Mouse (Mus musculus) MEL (cell line): ENCODE results near the gene Klrb1c. TPM values are rescaled to one million over a fixed set of nuclear protein-coding genes. Genes with fewer than 3 reads are reported as not detected.
"Not testable (repeated sequence)": the region's sequence is repeated elsewhere in the genome, so short reads cannot be mapped to it uniquely, and the experiment has no call there.

Experiments used
- DNase-seq: peaks from one replicate; pipeline ENCODE4 v3.0.0; 2011; ENCODE audit warnings: low read depth, low spot score
- H3K27ac ChIP-seq: 2 replicates; pipeline ENCODE4 v1.5.1; 2012; ENCODE audit warnings: low read depth, mild to moderate bottlenecking, control low read depth, low read length, moderate library complexity; ENCODE audit not compliant: control insufficient read depth
- H3K27me3 ChIP-seq, 2 experiments: fragments of 150-350 bp in 1 of 2; sonication (generic) in 1 of 2; 2 replicates each; pipeline ENCODE4 v1.6.1; 2012; ENCODE audit warnings: low read length in 2 of 2, mild to moderate bottlenecking in 2 of 2, improper control_type of control experiment in 1 of 2, moderate library complexity in 1 of 2; ENCODE audit not compliant: insufficient read depth in 2 of 2, control insufficient read depth in 1 of 2
- H3K36me3 ChIP-seq, 2 experiments: 2 replicates each; pipeline ENCODE4 v1.6.1; 2012 to 2014; ENCODE audit warnings: low read length in 2 of 2, improper control_type of control experiment in 1 of 2, inconsistent platforms in 1 of 2, mild to moderate bottlenecking in 1 of 2; ENCODE audit not compliant: insufficient read depth in 2 of 2, control insufficient read depth in 1 of 2
- H3K4me1 ChIP-seq, 2 experiments: fragments of 150-350 bp in 1 of 2; sonication (generic) in 1 of 2; 2 replicates each; pipeline ENCODE4 v1.6.1; 2012; ENCODE audit warnings: low read length in 2 of 2, improper control_type of control experiment in 1 of 2, mild to moderate bottlenecking in 1 of 2; ENCODE audit not compliant: insufficient read depth in 2 of 2, control insufficient read depth in 1 of 2
- H3K4me3 ChIP-seq, 2 experiments: fragments of 150-350 bp in 1 of 2; sonication (generic) in 1 of 2; 2 replicates each; pipeline ENCODE4 v1.5.1; 2012; ENCODE audit warnings: low read depth in 2 of 2, low read length in 2 of 2, mild to moderate bottlenecking in 2 of 2, moderate library complexity in 2 of 2, control low read depth in 1 of 2, improper control_type of control experiment in 1 of 2; ENCODE audit not compliant: control insufficient read depth in 1 of 2, insufficient read depth in 1 of 2
- H3K79me2 ChIP-seq: 2 replicates; pipeline ENCODE4 v1.6.1; 2012; ENCODE audit warnings: mild to moderate bottlenecking, low read length, moderate library complexity; ENCODE audit not compliant: control insufficient read depth, poor library complexity, insufficient read depth
- H3K9ac ChIP-seq: 2 replicates; pipeline ENCODE4 v1.6.1; 2012; ENCODE audit warnings: low read depth, mild to moderate bottlenecking, control low read depth, low read length, moderate library complexity; ENCODE audit not compliant: control insufficient read depth, poor library complexity, severe bottlenecking
- H3K9me3 ChIP-seq: fragments of 150-350 bp; sonication (generic); replicated peaks from 2 replicates; pipeline ENCODE4 v1.6.1; 2012; ENCODE audit warnings: mild to moderate bottlenecking, low read length, improper control_type of control experiment, moderate library complexity; ENCODE audit not compliant: insufficient read depth
- BHLHE40 ChIP-seq: IDR thresholded peaks from 2 replicates; pipeline ENCODE4 v1.6.1; 2012; ENCODE audit warnings: low read depth, mild to moderate bottlenecking, inconsistent platforms, low read length, improper control_type of control experiment, borderline replicate concordance
- CHD1 ChIP-seq: IDR thresholded peaks from 2 replicates; pipeline ENCODE4 v1.6.1; 2012; ENCODE audit warnings: low read depth, mild to moderate bottlenecking, inconsistent platforms, low read length, improper control_type of control experiment
- CHD2 ChIP-seq: IDR thresholded peaks from 2 replicates; pipeline ENCODE4 v1.6.1; 2011; ENCODE audit warnings: low read length, improper control_type of control experiment
- CTCF ChIP-seq, 3 experiments: IDR thresholded peaks in 2 of 3; conservative IDR thresholded peaks in 1 of 3; 2 replicates each; pipeline ENCODE4 v1.5.1; 2011 to 2012; ENCODE audit warnings: low read length in 3 of 3, low read depth in 2 of 3, mild to moderate bottlenecking in 2 of 3, improper control_type of control experiment in 1 of 3, inconsistent platforms in 1 of 3, mixed read lengths in 1 of 3, moderate library complexity in 1 of 3; ENCODE audit not compliant: control insufficient read depth in 1 of 3, insufficient read depth in 1 of 3, poor library complexity in 1 of 3, severe bottlenecking in 1 of 3
- E2F4 ChIP-seq: IDR thresholded peaks from 2 replicates; pipeline ENCODE4 v1.6.1; 2011; ENCODE audit warnings: low read depth, low read length, improper control_type of control experiment, borderline replicate concordance
- ETS1 ChIP-seq: IDR thresholded peaks from 2 replicates; pipeline ENCODE4 v1.6.1; 2012; ENCODE audit warnings: low read depth, mild to moderate bottlenecking, inconsistent platforms, low read length, improper control_type of control experiment, moderate library complexity
- GABPA ChIP-seq: IDR thresholded peaks from 2 replicates; pipeline ENCODE4 v1.6.1; 2012; ENCODE audit warnings: low read depth, mild to moderate bottlenecking, inconsistent platforms, low read length, improper control_type of control experiment, moderate library complexity
- HCFC1 ChIP-seq: IDR thresholded peaks from 2 replicates; pipeline ENCODE4 v1.6.1; 2012; ENCODE audit warnings: low read depth, mild to moderate bottlenecking, inconsistent platforms, low read length, improper control_type of control experiment, moderate library complexity
- KAT2A ChIP-seq: conservative IDR thresholded peaks from 2 replicates; pipeline ENCODE4 v1.6.1; 2012; ENCODE audit warnings: low read depth, low read length, improper control_type of control experiment, inconsistent platforms
- MAFK ChIP-seq: IDR thresholded peaks from 2 replicates; pipeline ENCODE4 v1.6.1; 2011; ENCODE audit warnings: low read depth, mild to moderate bottlenecking, low read length, improper control_type of control experiment, borderline replicate concordance
- MAX ChIP-seq: IDR thresholded peaks from 2 replicates; pipeline ENCODE4 v1.6.1; 2011; ENCODE audit warnings: low read length, improper control_type of control experiment
- MAZ ChIP-seq: IDR thresholded peaks from 2 replicates; pipeline ENCODE4 v1.6.1; 2012; ENCODE audit warnings: low read depth, mild to moderate bottlenecking, inconsistent platforms, low read length, improper control_type of control experiment
- MEF2A ChIP-seq: IDR thresholded peaks from 2 replicates; pipeline ENCODE4 v1.6.1; 2014; ENCODE audit warnings: low read depth, mild to moderate bottlenecking, inconsistent platforms, low read length, improper control_type of control experiment; ENCODE audit not compliant: poor library complexity, insufficient replicate concordance, severe bottlenecking; ENCODE audit errors: extremely low read depth
- MXI1 ChIP-seq: IDR thresholded peaks from 2 replicates; pipeline ENCODE4 v1.6.1; 2011; ENCODE audit warnings: mild to moderate bottlenecking, low read depth, low read length, improper control_type of control experiment
- MYC ChIP-seq: IDR thresholded peaks from 2 replicates; pipeline ENCODE4 v1.6.1; 2011; ENCODE audit warnings: low read depth, mild to moderate bottlenecking, low read length, improper control_type of control experiment, moderate library complexity
- NELFE ChIP-seq: IDR thresholded peaks from 2 replicates; pipeline ENCODE4 v1.6.1; 2011; ENCODE audit warnings: low read depth, low read length, improper control_type of control experiment
- NRF1 ChIP-seq: IDR thresholded peaks from 2 replicates; pipeline ENCODE4 v1.6.1; 2014; ENCODE audit warnings: low read depth, mild to moderate bottlenecking, inconsistent platforms, low read length, improper control_type of control experiment, moderate library complexity; ENCODE audit not compliant: poor library complexity, insufficient read depth, severe bottlenecking
- POLR2AphosphoS5 ChIP-seq: IDR thresholded peaks from 2 replicates; pipeline ENCODE4 v1.6.1; 2012; ENCODE audit warnings: low read depth, borderline replicate concordance, mild to moderate bottlenecking, inconsistent platforms, low read length, moderate library complexity, mixed read lengths
- RAD21 ChIP-seq: IDR thresholded peaks from 2 replicates; pipeline ENCODE4 v1.6.1; 2011; ENCODE audit warnings: mild to moderate bottlenecking, low read depth, low read length, improper control_type of control experiment
- RCOR1 ChIP-seq: IDR thresholded peaks from 2 replicates; pipeline ENCODE4 v1.6.1; 2012; ENCODE audit warnings: low read depth, mild to moderate bottlenecking, inconsistent platforms, low read length, improper control_type of control experiment
- SIN3A ChIP-seq: IDR thresholded peaks from 2 replicates; pipeline ENCODE4 v1.6.1; 2012; ENCODE audit warnings: low read length, improper control_type of control experiment, inconsistent platforms
- SMC3 ChIP-seq: IDR thresholded peaks from 2 replicates; pipeline ENCODE4 v1.6.1; 2011; ENCODE audit warnings: low read depth, low read length, improper control_type of control experiment
- TAL1 ChIP-seq: IDR thresholded peaks from 2 replicates; pipeline ENCODE4 v1.6.1; 2012; ENCODE audit warnings: mild to moderate bottlenecking, inconsistent platforms, low read length, moderate library complexity, mixed read lengths
- USF1 ChIP-seq: IDR thresholded peaks from 2 replicates; pipeline ENCODE4 v1.6.1; 2014; ENCODE audit warnings: low read depth, mild to moderate bottlenecking, inconsistent platforms, low read length, improper control_type of control experiment, moderate library complexity
- USF2 ChIP-seq, 2 experiments: IDR thresholded peaks; 2 replicates each; pipeline ENCODE4 v1.6.1; 2011 to 2012; ENCODE audit warnings: improper control_type of control experiment in 2 of 2, low read length in 2 of 2, borderline replicate concordance in 1 of 2, inconsistent platforms in 1 of 2, low read depth in 1 of 2, mild to moderate bottlenecking in 1 of 2; ENCODE audit not compliant: insufficient read depth in 1 of 2
- ZC3H11A ChIP-seq: IDR thresholded peaks from 2 replicates; pipeline ENCODE4 v1.6.1; 2012; ENCODE audit warnings: low read depth, mild to moderate bottlenecking, inconsistent platforms, low read length, improper control_type of control experiment
- ZNF384 ChIP-seq: IDR thresholded peaks from 2 replicates; pipeline ENCODE4 v1.6.1; 2012; ENCODE audit warnings: low read depth, mild to moderate bottlenecking, inconsistent platforms, low read length, improper control_type of control experiment
- polyA plus RNA-seq, 2 experiments: library from polyadenylated mRNA; stranded (reverse) in 1 of 2; unstranded in 1 of 2; fragments of >175 nt in 1 of 2; fragments of >200 nt in 1 of 2; gene quantifications; 2 replicates each; pipeline versions ENCODE4 v1.2.1 to v1.2.4; 2012; ENCODE audit warnings: low replicate concordance in 2 of 2, low read depth in 1 of 2; ENCODE audit not compliant: insufficient read length in 2 of 2, insufficient read depth in 1 of 2, missing spikeins in 1 of 2
- total RNA-seq: library from RNA; depleted of rRNA; stranded (reverse); fragments of 300-350 nt; gene quantifications from 2 replicates; pipeline ENCODE4 v1.2.3, GENCODE M21; 2012

Klrb1c gene
- total and polyA plus RNA-seq, 3 experiments: not detected

DNA sequence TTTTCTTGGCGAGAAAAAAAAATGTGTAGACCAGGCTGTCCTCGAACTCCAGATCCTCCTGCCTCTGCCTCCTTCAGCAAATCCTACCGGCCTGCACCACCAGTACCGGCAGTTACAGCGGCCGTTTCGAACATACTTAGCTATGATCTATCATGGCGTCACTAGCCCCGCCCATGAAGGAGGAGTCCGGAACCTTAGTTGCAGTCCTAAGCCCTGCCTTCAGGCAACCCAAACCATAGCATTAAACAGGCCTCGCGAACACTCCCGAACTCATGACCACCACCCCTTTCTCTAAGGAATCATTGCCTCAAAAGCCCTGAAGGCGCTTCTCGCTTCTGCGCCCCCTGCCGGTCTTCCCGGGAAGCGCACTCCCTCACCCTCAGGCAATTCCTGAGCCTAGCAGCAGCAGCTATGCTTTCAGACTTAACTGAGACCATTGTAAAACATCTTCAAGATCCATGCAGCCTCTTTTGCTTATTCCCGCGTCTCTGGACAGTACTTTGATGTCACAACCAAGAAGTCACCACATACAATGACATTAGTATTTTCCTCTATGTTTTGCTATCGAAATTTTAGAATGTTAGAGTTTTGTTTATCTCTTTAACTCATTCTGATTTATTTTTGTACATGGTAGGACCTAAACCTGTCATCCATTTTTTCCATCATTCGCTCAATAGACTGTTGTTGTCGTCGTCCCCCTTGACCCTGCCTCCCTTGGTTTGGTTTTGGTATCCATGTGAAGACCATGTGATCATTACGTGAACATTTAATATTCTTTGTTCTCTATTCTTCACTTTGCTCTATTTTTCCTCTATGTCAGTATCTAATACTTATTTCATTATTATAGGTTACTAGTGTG is 14.2 kb upstream of the Klrb1c start (continued):
- TF ChIP-seq CHD2: no peak
- TF ChIP-seq USF1: peak; percentile 32; the same call in 1 of the 2 replicates
- peak; percentile 66 for TF ChIP-seq SMC3
- no peak for TF ChIP-seq RCOR1
- no peak for TF ChIP-seq E2F4
- peak; percentile 70 for TF ChIP-seq SIN3A
- TF ChIP-seq MXI1: peak; percentile 67
- no peak for TF ChIP-seq ZNF384
- no peak for TF ChIP-seq NRF1
- no peak for TF ChIP-seq GABPA
- TF ChIP-seq CTCF (IDR thresholded peaks at IDR 0.05 in 2 of 3, conservative IDR thresholded peaks at IDR 0.05 in 1 of 3; ENCODE audit: control insufficient read depth in 1 of 3, insufficient read depth in 1 of 3, low read depth in 2 of 3, low read length in 3 of 3, poor library complexity in 1 of 3, severe bottlenecking in 1 of 3): peak; percentile 74 to 84 (median 81)
- TF ChIP-seq HCFC1: 0 out of 2 replicates have a peak, but pooled peaks have one; percentile 24
- TF ChIP-seq MAFK: peak; percentile 94

- TF ChIP-seq NRF1 (no peak), RAD21 (no peak), CHD1 (no peak), NELFE (no peak), CTCF (IDR thresholded peaks at IDR 0.05 in 2 of 3, conservative IDR thresholded peaks at IDR 0.05 in 1 of 3; ENCODE audit: control insufficient read depth in 1 of 3, insufficient read depth in 1 of 3, low read depth in 2 of 3, low read length in 3 of 3, poor library complexity in 1 of 3, severe bottlenecking in 1 of 3) (no peak), KAT2A (no peak), MYC (no peak), ZC3H11A (no peak), USF2 (IDR thresholded peaks at IDR 0.05; ENCODE audit: borderline replicate concordance in 1 of 2, insufficient read depth in 1 of 2, low read depth in 1 of 2, low read length in 2 of 2) (no peak), MEF2A (no peak), ETS1 (no peak), MAZ (no peak), POLR2AphosphoS5 (no peak), MAX (no peak), TAL1 (no peak), USF1 (no peak), MAFK (no peak), BHLHE40 (no peak), RCOR1 (no peak)
- H3K27me3 ChIP-seq: no peaks in the 10 kb centered on the region
- peaks cover 5 to 9% of the 10 kb centered on the region in 2 experiments; a peak in 2 of 4 replicates for H3K4me1 ChIP-seq
- H3K27ac ChIP-seq: no peak overlapping the region
- peak overlapping the region; percentile 46 to 82 for H3K4me3 ChIP-seq
- H3K9me3 ChIP-seq: no peaks in the 10 kb centered on the region
- DNase-seq: no peak
- H3K9ac ChIP-seq: peak overlapping the region; percentile 68
- H3K79me2 ChIP-seq: no peaks in the 10 kb centered on the region
- H3K36me3 ChIP-seq: no peaks in the 10 kb centered on the region
These were observed 13.5 kb upstream of the Klrb1c start for GRCm38 (mm10) chr6:128802557-128802956.

DNA sequence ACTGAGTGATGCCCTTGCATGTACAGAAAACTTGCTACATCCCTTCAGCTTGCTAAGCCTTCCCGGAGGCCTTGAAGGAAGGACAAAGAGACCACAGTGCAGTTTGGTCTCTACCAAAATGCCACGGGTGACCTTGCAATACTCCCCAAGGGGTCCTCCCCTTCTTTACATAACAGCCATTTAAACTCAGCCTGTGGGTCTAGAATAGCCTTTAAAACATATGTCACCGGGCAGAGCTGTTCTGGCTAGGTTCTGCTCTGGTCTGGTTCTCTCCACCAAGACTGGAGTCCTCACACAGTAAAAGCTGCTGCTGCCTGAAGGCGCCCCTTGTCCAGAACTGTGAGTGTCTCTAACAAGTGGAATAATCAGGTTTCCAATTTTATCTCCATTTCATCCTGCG is 11.7 kb upstream of the Klrb1c start:
- DNase-seq, H3K36me3 ChIP-seq, H3K27me3 ChIP-seq, H3K79me2 ChIP-seq, H3K9ac ChIP-seq, H3K27ac ChIP-seq, H3K9me3 ChIP-seq, H3K4me1 ChIP-seq, H3K4me3 ChIP-seq: not testable (repeated sequence)
